Mouse (Mus musculus) E14TG2a.4 (cell line): ENCODE measurements around the gene B9d1.

Experiments used
- CTCF ChIP-seq: conservative IDR thresholded peaks from 2 replicates; pipeline ENCODE4 v1.5.1; 2014; ENCODE audit warnings: low read length
- POU5F1 ChIP-seq: IDR thresholded peaks from 2 replicates; pipeline ENCODE4 v1.6.1; 2014; ENCODE audit warnings: low read length, borderline replicate concordance

DNA sequence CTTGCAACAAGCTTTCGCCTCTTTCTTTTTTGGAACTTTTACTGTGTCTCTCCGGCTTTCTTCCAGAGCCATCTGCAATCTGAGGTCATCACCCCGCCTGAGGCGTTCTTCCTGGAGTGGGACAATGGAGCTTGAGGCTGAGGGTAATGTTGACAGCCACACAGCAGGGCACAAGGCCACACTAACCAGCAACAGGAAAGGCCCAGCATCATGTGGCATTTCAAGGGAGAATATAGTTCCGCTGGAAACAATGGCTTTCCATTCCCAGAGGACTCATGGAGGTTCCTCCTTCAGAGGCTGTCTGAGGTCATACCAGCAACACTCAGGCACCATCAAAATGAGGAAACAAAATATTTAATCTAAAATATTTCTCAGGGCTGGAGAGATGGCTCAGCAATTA is 28.6 kb downstream of the B9d1 start:
- no peak for TF ChIP-seq CTCF
- TF ChIP-seq POU5F1: no peak
